Mouse (Mus musculus) lung, embryonic 16.5 days (tissue): ENCODE results near the gene S100a2. TPM values are rescaled to one million over a fixed set of nuclear protein-coding genes. Genes with fewer than 3 reads are reported as not detected.

ENCODE experiments used
- ATAC-seq: fragments of 200-750 bp; cut with Nextera tagmentation; 2 replicates; pipeline ENCODE4 v1.8.0; 2017; ENCODE audit warnings: low read depth, mild to moderate bottlenecking, moderate library complexity
- H3K27ac ChIP-seq: fragments of 300-500 bp; sonication (generic); 2 replicates; pipeline ENCODE4 v1.5.1; 2014; ENCODE audit warnings: mild to moderate bottlenecking, control low read depth, low read length
- H3K27me3 ChIP-seq: fragments of 300-500 bp; sonication (generic); 2 replicates; pipeline ENCODE4 v1.6.1; 2014; ENCODE audit warnings: low read depth, low read length, mixed read lengths; ENCODE audit not compliant: control insufficient read depth, insufficient read depth
- H3K36me3 ChIP-seq: fragments of 300-500 bp; sonication (generic); 2 replicates; pipeline ENCODE4 v1.6.1; 2014; ENCODE audit warnings: low read length; ENCODE audit not compliant: control insufficient read depth, insufficient read depth
- H3K4me1 ChIP-seq: fragments of 300-500 bp; sonication (generic); replicated peaks from 2 replicates; pipeline ENCODE4 v1.6.1; 2014; ENCODE audit warnings: low read length, mixed read lengths; ENCODE audit not compliant: control insufficient read depth, insufficient read depth
- H3K4me2 ChIP-seq: fragments of 300-500 bp; sonication (generic); 2 replicates; pipeline ENCODE4 v1.6.1; 2014; ENCODE audit warnings: low read depth, low read length, control low read depth
- H3K4me3 ChIP-seq: fragments of 300-500 bp; sonication (generic); 2 replicates; pipeline ENCODE4 v1.5.1; 2014; ENCODE audit warnings: mild to moderate bottlenecking, low read length, control low read depth
- H3K9ac ChIP-seq: fragments of 300-500 bp; sonication (generic); 2 replicates; pipeline ENCODE4 v1.6.1; 2014; ENCODE audit warnings: low read length, control low read depth
- H3K9me3 ChIP-seq: fragments of 300-500 bp; sonication (generic); 2 replicates; pipeline ENCODE4 v1.6.1; 2016; ENCODE audit warnings: low read length; ENCODE audit not compliant: control insufficient read depth
- WGBS: fragments of 180-500 bp; shearing (Covaris S2); extraction: QIAGEN DNeasy Blood & Tissue Kit; methylation state at CpG from one replicate; pipeline ENCODE4 v1.1.7; 2014; 5-methylcytosine and 5-hydroxymethylcytosine counted together
- polyA plus RNA-seq: library from polyadenylated mRNA; unstranded; fragments of >200 nt; fragmentation: Nextera tagmentation; extraction: Ambion mirVana; gene quantifications from 2 replicates; pipeline ENCODE4 v1.2.1, GENCODE M21; 2015

S100a2 gene
- polyA plus RNA-seq, 1 experiment from 2014 or later: not detected

- peaks cover 5% of the 10 kb centered on the region; the same call in 1 of the 2 replicates for H3K4me1 ChIP-seq
- WGBS: 83% methylated on average over 14 of the region's 14 CpGs
- H3K4me3 ChIP-seq: no peak overlapping the region
- H3K36me3 ChIP-seq: no peaks in the 10 kb centered on the region
- H3K4me2 ChIP-seq: no peak overlapping the region
- no peaks in the 10 kb centered on the region for H3K9me3 ChIP-seq
- H3K27me3 ChIP-seq: no peaks in the 10 kb centered on the region
- peak overlapping the region; percentile 81 for H3K27ac ChIP-seq
- H3K9ac ChIP-seq: peak overlapping the region; percentile 7; the same call in 1 of the 2 replicates
- no peak for ATAC-seq
Observed at GRCm38 (mm10) chr3:90587361-90588101, 2.5 kb upstream of the S100a2 start.

- Histone ChIP-seq H3K4me3 (no peak overlapping the region), H3K27me3 (no peaks in the 10 kb centered on the region), H3K36me3 (no peaks in the 10 kb centered on the region), H3K4me2 (no peak overlapping the region), H3K27ac (no peak overlapping the region), H3K9ac (no peak overlapping the region), H3K9me3 (no peaks in the 10 kb centered on the region), H3K4me1 (peaks cover 5% of the 10 kb centered on the region; the same call in 1 of the 2 replicates)
- WGBS: 58% methylated on average over 6 of the region's 6 CpGs
- no peak for ATAC-seq
Observed at GRCm38 (mm10) chr3:90589390-90589789, 657 bp upstream of the S100a2 start.

GRCm38 (mm10) chr3:90594466-90594865 lies 4.4 kb downstream of the S100a2 start:
- no peaks in the 10 kb centered on the region for H3K36me3 ChIP-seq
- 72% methylated on average over 1 of the region's 1 CpGs for WGBS
- H3K4me3 ChIP-seq: no peak overlapping the region
- H3K4me1 ChIP-seq: no peaks in the 10 kb centered on the region
- ATAC-seq: no peak
- no peak overlapping the region for H3K9ac ChIP-seq
- H3K4me2 ChIP-seq: no peak overlapping the region
- H3K27me3 ChIP-seq: no peaks in the 10 kb centered on the region
- H3K27ac ChIP-seq: no peak overlapping the region
- no peaks in the 10 kb centered on the region for H3K9me3 ChIP-seq

GRCm38 (mm10) chr3:90595556-90595955 lies 5.5 kb downstream of the S100a2 start:
- no peak overlapping the region for H3K4me3 ChIP-seq
- WGBS: 66% methylated on average over 5 of the region's 5 CpGs
- H3K27me3 ChIP-seq: no peaks in the 10 kb centered on the region
- H3K4me2 ChIP-seq: no peak overlapping the region
- H3K9ac ChIP-seq: no peak overlapping the region
- H3K4me1 ChIP-seq: no peaks in the 10 kb centered on the region
- no peaks in the 10 kb centered on the region for H3K9me3 ChIP-seq
- ATAC-seq: no peak
- no peak overlapping the region for H3K27ac ChIP-seq
- no peaks in the 10 kb centered on the region for H3K36me3 ChIP-seq

GRCm38 (mm10) chr3:90596810-90597209 lies 6.8 kb downstream of the S100a2 start:
- Histone ChIP-seq H3K27me3 (no peaks in the 10 kb centered on the region), H3K36me3 (no peaks in the 10 kb centered on the region), H3K9me3 (no peaks in the 10 kb centered on the region), H3K4me2 (no peak overlapping the region), H3K4me3 (no peak overlapping the region), H3K4me1 (no peaks in the 10 kb centered on the region), H3K27ac (no peak overlapping the region), H3K9ac (no peak overlapping the region)
- ATAC-seq: no peak
- WGBS: 82% methylated on average over 6 of the region's 6 CpGs

- no peak overlapping the region for H3K4me3 ChIP-seq
- no peak for ATAC-seq
- H3K36me3 ChIP-seq: no peaks in the 10 kb centered on the region
- no peaks in the 10 kb centered on the region for H3K27me3 ChIP-seq
- H3K4me1 ChIP-seq: no peaks in the 10 kb centered on the region
- no peak overlapping the region for H3K27ac ChIP-seq
- WGBS: 25% methylated on average over 6 of the region's 6 CpGs
- no peak overlapping the region for H3K4me2 ChIP-seq
- H3K9me3 ChIP-seq: no peaks in the 10 kb centered on the region
- no peak overlapping the region for H3K9ac ChIP-seq
Observed at GRCm38 (mm10) chr3:90597736-90598135, 7.7 kb downstream of the S100a2 start.

- Histone ChIP-seq H3K4me1 (no peaks in the 10 kb centered on the region), H3K27ac (no peak overlapping the region), H3K9me3 (no peaks in the 10 kb centered on the region), H3K4me2 (no peak overlapping the region), H3K36me3 (no peaks in the 10 kb centered on the region), H3K27me3 (no peaks in the 10 kb centered on the region), H3K4me3 (no peak overlapping the region), H3K9ac (no peak overlapping the region)
- ATAC-seq: no peak
- 68% methylated on average over 4 of the region's 4 CpGs for WGBS
Observed at GRCm38 (mm10) chr3:90598212-90598611, 8.2 kb downstream of the S100a2 start.

- H3K27me3 ChIP-seq: no peaks in the 10 kb centered on the region
- H3K36me3 ChIP-seq: no peaks in the 10 kb centered on the region
- H3K27ac ChIP-seq: no peak overlapping the region
- no peak overlapping the region for H3K9ac ChIP-seq
- no peaks in the 10 kb centered on the region for H3K9me3 ChIP-seq
- H3K4me3 ChIP-seq: no peak overlapping the region
- ATAC-seq: no peak
- peaks cover 9% of the 10 kb centered on the region for H3K4me1 ChIP-seq
- WGBS: 61% methylated on average over 3 of the region's 3 CpGs
- no peak overlapping the region for H3K4me2 ChIP-seq
Observed at GRCm38 (mm10) chr3:90599401-90599800, 9.4 kb downstream of the S100a2 start.

GRCm38 (mm10) chr3:90600036-90600435 lies 10.0 kb downstream of the S100a2 start:
- H3K27ac ChIP-seq: no peak overlapping the region
- 82% methylated on average over 6 of the region's 6 CpGs for WGBS

More at GRCm38 (mm10) chr3:90600036-90600435, 10.0 kb downstream of the S100a2 start:
- Histone ChIP-seq H3K36me3 (no peaks in the 10 kb centered on the region), H3K9ac (no peak overlapping the region), H3K4me1 (peaks cover 15% of the 10 kb centered on the region), H3K27me3 (no peaks in the 10 kb centered on the region), H3K4me2 (no peak overlapping the region), H3K9me3 (no peaks in the 10 kb centered on the region), H3K4me3 (no peak overlapping the region)
- no peak for ATAC-seq
